ENCODE assay signal across 25 mouse cellular contexts in genomic region chr4:143183141-143183540, GRCm38 (mm10). TPM values are rescaled to one million over a fixed set of nuclear protein-coding genes. Genes with fewer than 3 reads are reported as not detected.
A peak's percentile ranks its signal among the peaks of the same experiment; 100 is the strongest.
DNase-seq lines count a peak whose midpoint lies in the region; ATAC-seq and TF ChIP-seq lines count a peak whose summit lies in the region.
"Had no signal": no experiment of that assay in that cellular context is flagged by ENCODE, and none has a peak within 500 bp of the region (broad histone marks: within the 10 kb centered on the region; RNA-seq: fewer than 3 reads in every experiment).

No protein-coding gene starts in this region.

- H3K27ac ChIP-seq in layer of hippocampus, adult 2 months, result no peak overlapping the region
- H3K27ac ChIP-seq: hindbrain, embryonic 13.5 days; intestine, embryonic 15.5 days; midbrain, embryonic 10.5 days; neural tube, embryonic 12.5 days had no signal

- peak; percentile 65 for DNase-seq in left cerebral cortex, adult 11 months (ENCODE audit: low spot score)
- DNase-seq in left cerebral cortex, postnatal 4 days, result no peak
- peak; percentile 53 to 55 for DNase-seq in layer of hippocampus, adult 2 months (ENCODE audit: low spot score in 2 of 2)
- peak; percentile 70 to 83 for DNase-seq in left cerebral cortex, postnatal 14 days (ENCODE audit: low spot score in 2 of 2)
- peak; percentile 72 for DNase-seq in telencephalon, adult 2 months (ENCODE audit: low read depth, low spot score)
- DNase-seq in thymus, postnatal 0 days (ENCODE audit: low spot score), result no peak
- DNase-seq: B cell, adult 2 months; cerebellum, adult 11-12 months; cerebellum, postnatal 36 days; gastrocnemius, postnatal 36 days; heart, postnatal 14 days; kidney, postnatal 10 days; liver; liver, postnatal 0 days; lung, postnatal 14 days; spleen, adult 18-20 months; thymus, adult 2 months had no signal

- intact Hi-C loops in left cerebral cortex, postnatal 4 days (cut with DNase I), result no loop called here
- intact Hi-C loops in left cerebral cortex, postnatal 14 days (cut with DNase I), result no loop called here

- H3K4me3 ChIP-seq in layer of hippocampus, adult 2 months, result no peak overlapping the region
- H3K4me3 ChIP-seq: hindbrain, embryonic 13.5 days; intestine, embryonic 15.5 days; midbrain, embryonic 10.5 days; neural tube, embryonic 12.5 days had no signal

- ATAC-seq in inflammation-experienced regulatory T-cells, adult 6 months, result no peak
- ATAC-seq in cerebellum, adult (ENCODE audit: insufficient number of reproducible peaks, low FRiP score, low TSS enrichment), result no peak
- ATAC-seq: forebrain, embryonic 16.5 days; intestine, embryonic 15.5 days; liver, postnatal 0 days; Patski had no signal

- no peak for TF ChIP-seq CTCF in layer of hippocampus, adult 2 months (conservative IDR thresholded peaks at IDR 0.05)

RNA-seq across cellular contexts. Expression of gene Prdm2, which starts 29.7 kb away (rescaled TPM):
- 10 to 100 TPM; 44.6 to 50.4 TPM for total RNA-seq in left cerebral cortex, postnatal 4 days (2021)
- total RNA-seq in layer of hippocampus, adult 2 months (2021), result 10 to 100 TPM; 45.5 to 49.1 TPM
- 10 to 100 TPM; 31.6 to 34.6 TPM for total RNA-seq in left cerebral cortex, postnatal 14 days (2021)
- polyA plus RNA-seq in thymus, postnatal 0 days (2015; fragmentation: Nextera tagmentation; extraction: Ambion mirVana), result 8.9 and 9.6 TPM in 2 replicates
- 10 to 100 TPM; 23.2 to 33.9 (median 28.8) TPM for polyA plus RNA-seq in inflammation-experienced regulatory T-cells, adult 6 months (2017; shearing (Covaris generic))

Comparison
In these comparisons a context has a peak if more than half of its experiments do, and no peak if none do; other contexts are left out.
1. DNase-seq: peak in left cerebral cortex, adult 11 months (single experiment), layer of hippocampus, adult 2 months (2 of 2), left cerebral cortex, postnatal 14 days (2 of 2) and telencephalon, adult 2 months (single experiment); none in left cerebral cortex, postnatal 4 days (single experiment) and thymus, postnatal 0 days (single experiment).